Mouse (Mus musculus) small intestine, adult 2 months (tissue): ENCODE data around the gene Gm20538.

Experiments used
- CTCF ChIP-seq: fragments of 200-500 bp; IDR thresholded peaks from 2 replicates; pipeline ENCODE4 v1.5.1; 2012; ENCODE audit warnings: low read depth, mild to moderate bottlenecking, control low read depth, inconsistent platforms, low read length, moderate library complexity, mixed read lengths; ENCODE audit not compliant: insufficient replicate concordance, insufficient read length; ENCODE audit errors: extremely low read depth
- POLR2A ChIP-seq: fragments of 200-500 bp; IDR thresholded peaks from 2 replicates; pipeline ENCODE4 v1.6.1; 2012; ENCODE audit warnings: low read depth, mild to moderate bottlenecking, control low read depth, inconsistent platforms, low read length, moderate library complexity

- TF ChIP-seq POLR2A (no peak), CTCF (no peak)
Observed at GRCm38 (mm10) chr19:44501925-44502324, 50.7 kb downstream of the Gm20538 start.
